Mouse (Mus musculus) spleen, adult 2 months (tissue): ENCODE data around the gene Cdr2.

Experiments used
- CTCF ChIP-seq: fragments of 200-500 bp; IDR thresholded peaks from 2 replicates; pipeline ENCODE4 v1.5.1; 2011; ENCODE audit warnings: mild to moderate bottlenecking, inconsistent platforms; ENCODE audit not compliant: insufficient read depth, insufficient read length, insufficient replicate concordance; ENCODE audit errors: extremely low read depth
- POLR2A ChIP-seq: fragments of 200-500 bp; IDR thresholded peaks from 2 replicates; pipeline ENCODE4 v1.6.1; 2011; ENCODE audit warnings: low read depth, low read length, inconsistent platforms

- TF ChIP-seq POLR2A (no peak), CTCF (no peak)
These were observed 12.0 kb downstream of the Cdr2 start for GRCm38 (mm10) chr7:120970112-120970511.
